Mouse (Mus musculus): ENCODE results near the gene Asb7.

Gene Asb7

DNA sequence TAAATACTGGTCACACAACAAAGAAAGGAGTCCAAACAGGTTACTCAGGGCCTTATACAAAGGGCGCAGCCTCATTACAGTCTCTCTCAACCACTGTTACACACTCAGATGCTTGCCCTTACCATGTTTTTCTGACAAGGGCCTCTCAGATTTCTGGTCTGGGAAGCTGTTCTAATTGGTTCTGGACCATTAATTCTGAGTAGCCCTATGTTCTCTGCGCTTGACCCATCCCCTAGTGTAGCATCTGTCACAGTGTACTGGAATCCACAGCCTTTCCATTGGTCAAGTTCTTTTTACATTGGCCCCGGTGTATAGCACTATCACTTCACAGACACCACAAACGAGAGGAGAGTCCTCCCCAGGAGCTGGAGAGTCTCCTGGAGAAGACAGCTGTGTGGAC is 35.1 kb upstream of the Asb7 start:
- H3K27me3 ChIP-seq (ENCODE audit: insufficient read depth, low read length) = no peaks in the 10 kb centered on the region
- TF ChIP-seq CTCF (conservative IDR thresholded peaks at IDR 0.05; ENCODE audit: low read length) (no peak), NANOG (IDR thresholded peaks at IDR 0.05; ENCODE audit: borderline replicate concordance, low read length) (no peak), POU5F1 (IDR thresholded peaks at IDR 0.05; ENCODE audit: borderline replicate concordance, low read length) (no peak)

DNA sequence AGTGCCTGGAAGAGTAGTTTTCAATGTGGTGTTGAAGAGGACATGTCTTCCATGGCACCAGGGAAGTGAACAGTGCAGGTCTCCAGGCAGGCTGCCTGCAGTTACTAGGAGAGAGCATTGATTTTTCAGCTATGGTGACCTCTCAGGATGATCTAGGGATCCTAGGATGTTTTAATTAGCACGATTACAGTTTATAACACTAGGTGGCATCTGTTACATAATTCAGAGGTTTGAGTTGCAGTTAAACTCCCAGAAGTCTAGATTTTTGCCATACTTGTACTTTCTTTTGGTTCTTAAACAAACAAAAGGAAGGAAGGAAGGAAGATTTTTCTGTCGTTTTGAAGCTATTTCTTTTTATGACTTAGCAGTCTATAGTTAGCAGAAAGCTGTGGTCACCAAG is 21.8 kb upstream of the Asb7 start:
- H3K4me1 ChIP-seq (replicated peaks; ENCODE audit: low read depth, low read length) = peaks cover 7% of the 10 kb centered on the region
- no peak for TF ChIP-seq NANOG (IDR thresholded peaks at IDR 0.05; ENCODE audit: borderline replicate concordance, low read length)
- TF ChIP-seq POU5F1 (IDR thresholded peaks at IDR 0.05; ENCODE audit: borderline replicate concordance, low read length) = no peak
- no peak for TF ChIP-seq CTCF (conservative IDR thresholded peaks at IDR 0.05; ENCODE audit: low read length)
- peaks cover 28% of the 10 kb centered on the region for H3K36me3 ChIP-seq (ENCODE audit: insufficient read depth, low read length)
- H3K27me3 ChIP-seq (ENCODE audit: insufficient read depth, low read length) = no peaks in the 10 kb centered on the region
- H3K9me3 ChIP-seq (ENCODE audit: low read length) = no peaks in the 10 kb centered on the region
- H3K4me3 ChIP-seq (replicated peaks; ENCODE audit: low read length) = no peak overlapping the region

More for the DNA sequence above, 35.1 kb upstream of the Asb7 start:
- Histone ChIP-seq H3K4me1 (replicated peaks; ENCODE audit: low read depth, low read length) (no peaks in the 10 kb centered on the region), H3K9me3 (ENCODE audit: low read length) (peaks cover 20% of the 10 kb centered on the region), H3K4me3 (replicated peaks; ENCODE audit: low read length) (no peak overlapping the region), H3K36me3 (ENCODE audit: insufficient read depth, low read length) (no peaks in the 10 kb centered on the region)

DNA sequence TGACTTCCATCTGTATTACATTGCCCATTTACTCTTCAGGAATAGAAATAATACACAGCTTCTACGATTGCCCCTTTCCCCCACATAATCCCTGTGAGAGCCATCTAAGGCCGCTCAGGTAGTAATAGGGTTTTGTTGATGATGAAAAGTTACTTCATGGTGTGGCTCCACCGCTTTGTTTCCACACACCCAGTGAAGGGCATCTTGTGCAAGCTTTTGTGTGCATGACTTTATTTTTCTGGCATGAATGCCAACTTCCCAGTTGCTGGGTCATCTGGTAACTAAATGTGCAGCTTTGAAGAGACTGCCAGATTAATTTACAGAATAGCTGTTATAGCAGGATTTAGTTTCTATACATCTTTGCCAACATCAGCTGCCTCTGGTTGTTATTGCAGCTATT is 15.2 kb upstream of the Asb7 start:
- H3K27me3 ChIP-seq (ENCODE audit: insufficient read depth, low read length) = no peaks in the 10 kb centered on the region
- no peak overlapping the region for H3K4me3 ChIP-seq (replicated peaks; ENCODE audit: low read length)
- H3K36me3 ChIP-seq (ENCODE audit: insufficient read depth, low read length) = peaks cover 12% of the 10 kb centered on the region; the same call in 1 of the 2 replicates
- TF ChIP-seq NANOG (IDR thresholded peaks at IDR 0.05; ENCODE audit: borderline replicate concordance, low read length) (no peak), POU5F1 (IDR thresholded peaks at IDR 0.05; ENCODE audit: borderline replicate concordance, low read length) (no peak), CTCF (conservative IDR thresholded peaks at IDR 0.05; ENCODE audit: low read length) (no peak)
- H3K4me1 ChIP-seq (replicated peaks; ENCODE audit: low read depth, low read length) = no peaks in the 10 kb centered on the region
- H3K9me3 ChIP-seq (ENCODE audit: low read length) = no peaks in the 10 kb centered on the region

DNA sequence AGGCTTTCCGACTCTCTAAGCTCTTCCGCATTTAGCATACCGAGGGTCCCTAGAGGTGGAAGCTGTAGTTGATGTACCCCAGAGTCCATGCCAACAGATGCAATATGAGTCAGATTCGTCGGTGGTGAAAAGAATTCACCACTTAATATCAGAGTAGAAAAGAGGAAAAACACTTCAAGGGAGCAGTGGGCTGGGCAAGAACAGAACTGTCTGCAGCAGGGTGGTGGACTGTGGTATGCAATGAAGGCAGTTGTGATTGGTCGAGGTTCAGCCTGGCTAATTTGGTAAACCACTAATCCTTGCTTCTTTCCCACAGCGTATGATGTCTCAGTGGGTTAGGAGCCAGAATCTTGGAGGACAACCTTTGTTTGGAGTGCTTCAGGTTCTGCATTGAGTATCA is 13.3 kb upstream of the Asb7 start:
- no peak for TF ChIP-seq POU5F1 (IDR thresholded peaks at IDR 0.05; ENCODE audit: borderline replicate concordance, low read length)
- TF ChIP-seq NANOG (IDR thresholded peaks at IDR 0.05; ENCODE audit: borderline replicate concordance, low read length) = no peak
- TF ChIP-seq CTCF (conservative IDR thresholded peaks at IDR 0.05; ENCODE audit: low read length) = no peak
- H3K9me3 ChIP-seq (ENCODE audit: low read length) = no peaks in the 10 kb centered on the region
- H3K4me3 ChIP-seq (replicated peaks; ENCODE audit: low read length) = no peak overlapping the region
- H3K4me1 ChIP-seq (replicated peaks; ENCODE audit: low read depth, low read length) = no peaks in the 10 kb centered on the region
- peaks cover 5% of the 10 kb centered on the region; the same call in 1 of the 2 replicates for H3K36me3 ChIP-seq (ENCODE audit: insufficient read depth, low read length)
- no peaks in the 10 kb centered on the region for H3K27me3 ChIP-seq (ENCODE audit: insufficient read depth, low read length)

DNA sequence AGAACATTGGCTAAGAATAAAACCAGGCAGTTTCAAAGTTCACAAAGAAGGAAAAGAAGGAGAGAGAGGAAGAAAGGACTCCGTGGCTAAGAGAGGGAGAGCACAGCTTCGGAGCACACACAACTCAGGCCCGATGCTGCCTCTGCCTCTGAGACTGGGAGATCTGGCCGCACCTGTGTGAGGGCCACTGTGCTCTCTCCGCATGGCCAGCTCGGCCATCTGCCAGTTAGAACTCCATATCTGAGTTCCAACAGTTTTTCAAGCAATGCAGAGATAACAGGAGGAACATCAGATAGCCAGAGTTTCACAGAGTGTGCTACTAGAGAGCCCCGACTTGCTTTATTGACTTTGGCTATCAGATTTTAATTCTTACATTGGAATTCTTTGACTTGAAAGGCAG is 5.1 kb upstream of the Asb7 start:
- Histone ChIP-seq H3K4me3 (replicated peaks; ENCODE audit: low read length) (no peak overlapping the region), H3K36me3 (ENCODE audit: insufficient read depth, low read length) (peaks cover 4% of the 10 kb centered on the region; the same call in 1 of the 2 replicates), H3K4me1 (replicated peaks; ENCODE audit: low read depth, low read length) (peaks cover 5% of the 10 kb centered on the region), H3K27me3 (ENCODE audit: insufficient read depth, low read length) (no peaks in the 10 kb centered on the region), H3K9me3 (ENCODE audit: low read length) (no peaks in the 10 kb centered on the region)
- TF ChIP-seq CTCF (conservative IDR thresholded peaks at IDR 0.05; ENCODE audit: low read length) (no peak), NANOG (IDR thresholded peaks at IDR 0.05; ENCODE audit: borderline replicate concordance, low read length) (no peak), POU5F1 (IDR thresholded peaks at IDR 0.05; ENCODE audit: borderline replicate concordance, low read length) (no peak)

DNA sequence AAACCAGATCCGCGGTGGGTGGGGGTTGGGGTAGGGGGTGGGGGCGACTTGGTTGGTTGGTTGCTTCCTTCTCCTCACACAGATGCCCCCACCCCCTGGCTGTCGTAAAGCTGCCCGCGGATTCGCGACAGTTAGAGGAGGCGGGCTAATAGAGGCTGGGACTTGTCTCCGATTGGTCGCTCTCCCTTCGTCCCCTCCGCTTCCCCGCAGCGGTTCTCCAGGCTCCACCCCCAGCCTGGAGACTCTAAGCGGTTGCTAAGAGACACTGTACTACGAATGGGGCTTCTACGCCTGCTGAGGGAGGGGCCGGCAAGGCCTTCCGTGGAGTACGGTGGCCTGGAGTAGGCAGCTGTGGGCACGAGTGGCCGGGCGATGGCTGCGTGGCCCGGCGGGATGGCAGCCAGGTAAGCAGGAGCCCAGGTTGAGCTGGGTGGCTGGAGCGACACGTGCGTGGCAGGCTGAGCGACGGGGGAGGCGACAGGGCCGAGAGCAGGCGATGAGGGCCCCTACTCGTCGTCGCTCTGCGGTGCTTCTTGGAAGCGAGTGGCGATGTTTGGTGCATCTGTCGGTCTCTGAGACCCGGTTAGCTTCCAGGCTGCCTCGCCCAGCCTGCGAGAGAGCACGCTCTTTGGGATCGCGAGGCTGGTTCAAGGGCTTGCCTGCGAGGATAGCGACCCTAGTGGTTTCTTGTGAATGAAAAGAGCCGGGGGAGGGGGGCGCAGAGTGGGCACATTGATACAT is 394 bp upstream of the Asb7 start, which contains the start of gene Lins1:
Gene Lins1, plus strand, starts transcription at position 270 of the 741 bp plus-strand sequence.
- Histone ChIP-seq H3K4me1 (replicated peaks; ENCODE audit: low read depth, low read length) (peaks cover 14% of the 10 kb centered on the region), H3K9me3 (ENCODE audit: low read length) (no peaks in the 10 kb centered on the region), H3K4me3 (replicated peaks; ENCODE audit: low read length) (peak within 1 kb of the TSS; percentile 90), H3K36me3 (ENCODE audit: insufficient read depth, low read length) (no peaks in the 10 kb centered on the region), H3K27me3 (ENCODE audit: insufficient read depth, low read length) (no peaks in the 10 kb centered on the region)
- no peak for TF ChIP-seq NANOG (IDR thresholded peaks at IDR 0.05; ENCODE audit: borderline replicate concordance, low read length)
- no peak for TF ChIP-seq CTCF (conservative IDR thresholded peaks at IDR 0.05; ENCODE audit: low read length)
- TF ChIP-seq POU5F1 (IDR thresholded peaks at IDR 0.05; ENCODE audit: borderline replicate concordance, low read length) = no peak

DNA sequence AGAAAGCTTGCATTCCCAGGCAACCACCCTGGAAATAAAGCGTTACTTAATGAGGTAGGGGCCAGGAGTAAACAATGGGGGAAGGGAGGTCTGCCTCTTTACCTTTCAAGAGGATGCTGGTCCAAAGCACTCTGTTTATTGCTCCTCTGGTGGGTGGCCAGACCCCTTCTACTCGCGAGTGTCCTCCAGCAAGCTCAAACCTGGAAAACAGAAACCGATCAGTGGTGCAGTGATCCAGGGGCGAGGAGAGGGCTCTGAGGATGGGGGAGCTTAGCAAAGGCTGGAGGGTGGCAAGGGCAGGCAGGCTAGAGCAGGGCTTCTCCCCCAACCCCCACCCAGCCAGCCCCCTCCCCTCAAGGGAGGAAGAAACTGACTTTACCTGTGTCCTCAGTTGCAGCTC is 675 bp downstream of the Asb7 start:
- Histone ChIP-seq H3K4me3 (replicated peaks; ENCODE audit: low read length) (peak overlapping the region; percentile 89), H3K36me3 (ENCODE audit: insufficient read depth, low read length) (no peaks in the 10 kb centered on the region), H3K4me1 (replicated peaks; ENCODE audit: low read depth, low read length) (peaks cover 14% of the 10 kb centered on the region), H3K27me3 (ENCODE audit: insufficient read depth, low read length) (no peaks in the 10 kb centered on the region), H3K9me3 (ENCODE audit: low read length) (no peaks in the 10 kb centered on the region)
- no peak for TF ChIP-seq NANOG (IDR thresholded peaks at IDR 0.05; ENCODE audit: borderline replicate concordance, low read length)
- no peak for TF ChIP-seq CTCF (conservative IDR thresholded peaks at IDR 0.05; ENCODE audit: low read length)
- no peak for TF ChIP-seq POU5F1 (IDR thresholded peaks at IDR 0.05; ENCODE audit: borderline replicate concordance, low read length)

DNA sequence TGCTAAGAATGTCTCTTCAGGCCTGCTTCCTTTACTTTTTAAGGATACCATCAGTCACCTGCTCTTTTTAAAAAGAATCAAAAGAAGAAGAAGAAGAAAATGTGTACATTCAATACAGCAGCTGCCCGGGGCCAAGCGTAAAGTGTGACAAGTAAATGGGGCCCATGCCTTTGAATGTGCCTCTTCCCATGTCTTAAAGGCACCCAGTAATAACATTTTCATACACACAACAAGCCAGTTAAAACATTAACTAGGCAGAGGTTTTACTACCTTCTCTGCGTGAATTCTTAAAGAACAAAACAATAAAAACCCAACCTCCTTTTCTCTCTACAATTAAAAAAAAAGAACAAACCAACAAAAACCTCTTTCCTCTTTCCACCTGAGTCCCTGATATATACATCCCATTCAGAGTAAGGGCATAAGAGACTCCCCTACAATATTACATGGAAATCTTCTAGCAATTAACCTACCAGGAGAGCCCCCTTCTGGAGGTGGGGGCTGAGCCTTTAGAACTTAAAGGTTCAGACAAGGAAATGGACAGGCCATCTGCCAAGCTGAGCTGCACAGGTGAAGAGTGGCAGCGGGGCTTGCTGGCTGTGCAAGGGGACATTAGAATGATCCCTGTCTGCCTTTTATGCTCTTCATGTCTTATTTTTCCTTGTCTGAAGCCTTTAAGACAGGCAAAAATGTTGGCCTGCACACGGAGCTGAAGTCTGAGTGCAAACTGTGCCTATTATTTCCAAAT is 7.1 kb downstream of the Asb7 start:
- Histone ChIP-seq H3K4me1 (replicated peaks; ENCODE audit: low read depth, low read length) (no peaks in the 10 kb centered on the region), H3K36me3 (ENCODE audit: insufficient read depth, low read length) (peaks cover 41% of the 10 kb centered on the region), H3K4me3 (replicated peaks; ENCODE audit: low read length) (no peak overlapping the region), H3K9me3 (ENCODE audit: low read length) (no peaks in the 10 kb centered on the region), H3K27me3 (ENCODE audit: insufficient read depth, low read length) (no peaks in the 10 kb centered on the region)
- TF ChIP-seq POU5F1 (IDR thresholded peaks at IDR 0.05; ENCODE audit: borderline replicate concordance, low read length) (no peak), NANOG (IDR thresholded peaks at IDR 0.05; ENCODE audit: borderline replicate concordance, low read length) (no peak), CTCF (conservative IDR thresholded peaks at IDR 0.05; ENCODE audit: low read length) (no peak)
